Mouse (Mus musculus): ENCODE measurements at regions not wholly inside any gene's neighbourhood (a gene's known extent, or its start where the extent isn't known, plus 50 kb on each side); places are given as distances from the start of the nearest gene placed in this dataset.

DNA sequence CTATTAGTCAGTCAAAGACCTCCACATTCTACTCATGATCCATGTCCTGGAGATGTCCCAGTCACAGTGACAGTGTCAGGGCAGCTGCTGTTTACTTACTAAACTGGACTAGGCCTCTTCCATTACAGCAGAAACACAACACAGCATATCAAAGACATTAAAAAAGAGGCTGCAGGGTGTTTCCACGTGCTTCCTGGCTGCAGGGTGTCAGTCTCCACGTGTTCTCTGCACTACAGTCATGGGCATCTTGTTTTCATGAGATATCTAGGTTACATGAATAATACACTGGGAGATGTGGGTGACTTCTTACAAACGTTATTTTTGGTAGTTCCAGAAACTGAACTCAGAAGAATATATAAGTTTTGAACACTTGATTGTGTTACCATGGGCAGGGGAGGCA, 84.6 kb upstream of the Pthlh start:
- no peak overlapping the region for H3K4me2 ChIP-seq (ENCODE audit: low read depth)
- H3K4me3 ChIP-seq (ENCODE audit: insufficient read depth in 1 of 2, low read depth in 2 of 2, low read length in 2 of 2): no peak overlapping the region
- H3K4me1 ChIP-seq (replicated peaks; ENCODE audit: control insufficient read depth in 2 of 2, insufficient read depth in 2 of 2, low read length in 1 of 2): no peaks in the 10 kb centered on the region
- no peak overlapping the region for H3K27ac ChIP-seq
- TF ChIP-seq EP300 (IDR thresholded peaks at IDR 0.05; ENCODE audit: low read depth): no peak
- TF ChIP-seq CTCF (IDR thresholded peaks at IDR 0.05; ENCODE audit: low read depth): no peak
- ATAC-seq (ENCODE audit: insufficient read depth): no peak
- no peaks in the 10 kb centered on the region for H3K36me3 ChIP-seq (replicated peaks; ENCODE audit: control insufficient read depth, insufficient read depth, low read depth)
- H3K9ac ChIP-seq (replicated peaks): no peak overlapping the region
- no peak for DNase-seq (ENCODE audit: low read depth in 3 of 3, low spot score in 3 of 3)
- no peaks in the 10 kb centered on the region for H3K9me3 ChIP-seq (ENCODE audit: control insufficient read depth, low read length)
- WGBS (ENCODE audit: insufficient replicate concordance): 38% methylated on average over 3 of the region's 3 CpGs
- no peaks in the 10 kb centered on the region for H3K27me3 ChIP-seq (ENCODE audit: control insufficient read depth, insufficient read depth, low read length)

DNA sequence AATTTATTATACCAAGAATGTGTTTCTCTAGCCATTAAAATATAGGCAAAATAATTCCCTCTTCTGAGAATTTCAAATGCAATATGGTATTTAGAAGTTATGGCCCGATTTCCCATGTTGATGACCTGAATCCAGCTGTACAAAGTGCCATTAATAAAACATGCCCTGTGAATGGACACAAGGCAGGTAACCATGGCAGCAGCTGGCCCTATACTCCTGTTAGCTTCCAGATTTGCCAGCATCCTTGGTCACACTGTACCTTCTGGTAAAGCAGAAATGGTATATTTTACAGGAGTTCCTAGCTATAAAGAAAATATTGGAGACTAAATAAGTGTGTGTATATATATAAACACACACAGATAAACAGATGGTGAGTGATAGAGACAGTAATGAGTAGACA, 77.1 kb upstream of the Pthlh start:
- ATAC-seq (ENCODE audit: insufficient read depth): no peak
- no peak for TF ChIP-seq CTCF (IDR thresholded peaks at IDR 0.05; ENCODE audit: low read depth)
- no peak for TF ChIP-seq EP300 (IDR thresholded peaks at IDR 0.05; ENCODE audit: low read depth)
- Histone ChIP-seq H3K27me3 (ENCODE audit: control insufficient read depth, insufficient read depth, low read length) (no peaks in the 10 kb centered on the region), H3K36me3 (replicated peaks; ENCODE audit: control insufficient read depth, insufficient read depth, low read depth) (no peaks in the 10 kb centered on the region), H3K27ac (no peak overlapping the region), H3K9me3 (ENCODE audit: control insufficient read depth, low read length) (no peaks in the 10 kb centered on the region), H3K9ac (replicated peaks) (no peak overlapping the region), H3K4me1 (replicated peaks; ENCODE audit: control insufficient read depth in 2 of 2, insufficient read depth in 2 of 2, low read length in 1 of 2) (no peaks in the 10 kb centered on the region), H3K4me3 (ENCODE audit: insufficient read depth in 1 of 2, low read depth in 2 of 2, low read length in 2 of 2) (no peak overlapping the region), H3K4me2 (ENCODE audit: low read depth) (no peak overlapping the region)
- DNase-seq (ENCODE audit: low read depth in 3 of 3, low spot score in 3 of 3): no peak
- WGBS (ENCODE audit: insufficient replicate concordance): 45% methylated on average over 1 of the region's 1 CpGs

DNA sequence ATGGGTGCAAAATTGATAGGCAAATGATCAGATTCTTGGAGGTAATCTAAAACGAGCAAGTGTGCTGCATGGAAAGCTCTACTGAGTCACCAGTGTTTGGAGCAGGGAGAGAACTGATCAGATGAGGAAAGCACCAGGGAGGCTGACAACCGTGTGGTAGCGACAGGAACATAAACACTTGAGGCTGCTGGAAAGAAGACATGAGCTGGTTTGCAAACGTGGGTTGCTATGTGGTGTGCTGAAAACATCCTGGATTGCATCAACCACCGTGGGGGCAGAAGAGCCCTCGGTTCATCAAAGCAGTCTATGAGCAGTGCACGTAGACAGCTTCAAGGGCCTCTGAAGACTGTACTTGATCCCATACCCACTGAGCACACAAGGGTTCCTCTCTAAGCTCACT, 69.0 kb upstream of the Pthlh start:
- 54% methylated on average over 7 of the region's 7 CpGs for WGBS (ENCODE audit: insufficient replicate concordance)
- Histone ChIP-seq H3K4me2 (ENCODE audit: low read depth) (no peak overlapping the region), H3K4me3 (ENCODE audit: insufficient read depth in 1 of 2, low read depth in 2 of 2, low read length in 2 of 2) (no peak overlapping the region), H3K9ac (replicated peaks) (no peak overlapping the region), H3K27me3 (ENCODE audit: control insufficient read depth, insufficient read depth, low read length) (no peaks in the 10 kb centered on the region), H3K36me3 (replicated peaks; ENCODE audit: control insufficient read depth, insufficient read depth, low read depth) (no peaks in the 10 kb centered on the region), H3K27ac (no peak overlapping the region), H3K9me3 (ENCODE audit: control insufficient read depth, low read length) (no peaks in the 10 kb centered on the region), H3K4me1 (replicated peaks; ENCODE audit: control insufficient read depth in 2 of 2, insufficient read depth in 2 of 2, low read length in 1 of 2) (no peaks in the 10 kb centered on the region)
- ATAC-seq (ENCODE audit: insufficient read depth) (no peak), DNase-seq (ENCODE audit: low read depth in 3 of 3, low spot score in 3 of 3) (no peak)
- TF ChIP-seq CTCF (IDR thresholded peaks at IDR 0.05; ENCODE audit: low read depth) (no peak), EP300 (IDR thresholded peaks at IDR 0.05; ENCODE audit: low read depth) (no peak)

DNA sequence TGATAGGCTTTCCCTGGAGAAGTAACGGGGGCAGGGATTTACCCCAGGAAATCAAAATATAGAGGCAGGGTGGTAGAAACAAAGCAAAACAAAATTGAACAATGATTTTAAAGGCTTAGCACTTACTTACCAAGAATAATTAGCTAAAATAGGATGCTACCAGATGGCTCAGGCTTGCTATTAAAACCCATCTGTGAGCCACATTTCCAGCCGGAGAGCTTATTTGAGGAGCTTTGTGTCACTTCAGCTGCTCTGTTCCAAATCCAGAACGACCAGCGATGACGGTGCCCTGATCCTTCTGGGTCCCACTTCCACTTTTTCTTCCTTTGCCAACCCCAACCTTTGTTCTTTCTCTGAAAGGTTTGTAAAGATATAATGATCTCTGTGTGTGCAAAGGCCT, 65.2 kb upstream of the Pthlh start:
- no peak overlapping the region for H3K9ac ChIP-seq (replicated peaks)
- 72% methylated on average over 5 of the region's 5 CpGs for WGBS (ENCODE audit: insufficient replicate concordance)

DNA sequence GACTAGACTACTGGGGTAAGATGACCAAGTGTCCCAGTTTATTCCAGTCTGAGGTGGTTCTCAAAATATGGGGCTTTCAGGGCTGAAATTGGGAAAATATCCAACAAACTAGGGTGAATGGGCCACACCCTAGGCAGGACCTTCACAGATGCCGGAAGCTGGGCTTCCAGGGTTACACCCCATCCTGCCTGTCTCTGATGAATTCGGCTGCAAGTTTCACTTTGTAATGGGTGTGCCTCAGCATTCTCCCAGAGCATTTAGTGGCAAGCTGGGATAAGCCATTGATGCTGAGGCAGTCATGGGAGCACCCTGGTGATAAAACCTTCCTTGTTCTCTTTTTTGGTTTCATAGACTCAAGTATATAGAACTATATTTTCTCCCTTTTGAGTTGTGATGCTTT, 60.4 kb upstream of the Pthlh start:
- no peaks in the 10 kb centered on the region for H3K4me1 ChIP-seq (replicated peaks; ENCODE audit: control insufficient read depth in 2 of 2, insufficient read depth in 2 of 2, low read length in 1 of 2)
- DNase-seq (ENCODE audit: low read depth in 3 of 3, low spot score in 3 of 3) (no peak), ATAC-seq (ENCODE audit: insufficient read depth) (no peak)
- 41% methylated on average over 2 of the region's 2 CpGs for WGBS (ENCODE audit: insufficient replicate concordance)
- no peak overlapping the region for H3K4me3 ChIP-seq (ENCODE audit: insufficient read depth in 1 of 2, low read depth in 2 of 2, low read length in 2 of 2)
- no peak overlapping the region for H3K27ac ChIP-seq
- H3K4me2 ChIP-seq (ENCODE audit: low read depth): no peak overlapping the region
- no peaks in the 10 kb centered on the region for H3K9me3 ChIP-seq (ENCODE audit: control insufficient read depth, low read length)
- no peaks in the 10 kb centered on the region for H3K36me3 ChIP-seq (replicated peaks; ENCODE audit: control insufficient read depth, insufficient read depth, low read depth)
- TF ChIP-seq EP300 (IDR thresholded peaks at IDR 0.05; ENCODE audit: low read depth) (no peak), CTCF (IDR thresholded peaks at IDR 0.05; ENCODE audit: low read depth) (no peak)
- H3K27me3 ChIP-seq (ENCODE audit: control insufficient read depth, insufficient read depth, low read length): no peaks in the 10 kb centered on the region
- H3K9ac ChIP-seq (replicated peaks): no peak overlapping the region

More for the DNA sequence above, 65.2 kb upstream of the Pthlh start:
- H3K27ac ChIP-seq: no peak overlapping the region
- DNase-seq (ENCODE audit: low read depth in 3 of 3, low spot score in 3 of 3) (no peak), ATAC-seq (ENCODE audit: insufficient read depth) (no peak)
- H3K9me3 ChIP-seq (ENCODE audit: control insufficient read depth, low read length): no peaks in the 10 kb centered on the region
- H3K36me3 ChIP-seq (replicated peaks; ENCODE audit: control insufficient read depth, insufficient read depth, low read depth): no peaks in the 10 kb centered on the region
- no peak overlapping the region for H3K4me3 ChIP-seq (ENCODE audit: insufficient read depth in 1 of 2, low read depth in 2 of 2, low read length in 2 of 2)
- H3K4me2 ChIP-seq (ENCODE audit: low read depth): no peak overlapping the region
- no peaks in the 10 kb centered on the region for H3K27me3 ChIP-seq (ENCODE audit: control insufficient read depth, insufficient read depth, low read length)
- no peaks in the 10 kb centered on the region for H3K4me1 ChIP-seq (replicated peaks; ENCODE audit: control insufficient read depth in 2 of 2, insufficient read depth in 2 of 2, low read length in 1 of 2)
- no peak for TF ChIP-seq CTCF (IDR thresholded peaks at IDR 0.05; ENCODE audit: low read depth)
- no peak for TF ChIP-seq EP300 (IDR thresholded peaks at IDR 0.05; ENCODE audit: low read depth)

Measured in liver, embryonic 14.5 days (tissue).